Mouse (Mus musculus) mouse trophoblast stem cell (cell line): ENCODE results near the gene Dnase1l2.
"Not testable (repeated sequence)": the region's sequence is repeated elsewhere in the genome, so short reads cannot be mapped to it uniquely, and the experiment has no call there.

Experiments
- in situ Hi-C, 2 experiments: fragments of 300-500 bp; cut with MseI, MboI; formaldehyde crosslinking; loops; 2 replicates in 1 of 2; 3 replicates in 1 of 2; pipeline ENCODE4 v1.15.1; 2025

Dnase1l2 gene

GRCm38 (mm10) chr17:24429201-24429983, 13.5 kb downstream of the Dnase1l2 start:
- in situ Hi-C loops, result no loop called here

GRCm38 (mm10) chr17:24427170-24427557, 15.7 kb downstream of the Dnase1l2 start:
- in situ Hi-C loops, result no loop called here

- in situ Hi-C loops, result no loop called here
Observed at GRCm38 (mm10) chr17:24426471-24427169, 16.3 kb downstream of the Dnase1l2 start, which contains the start of gene Eci1. Eci1 (plus strand) TSS chr17:24426641.

GRCm38 (mm10) chr17:24425905-24426304, 17.0 kb downstream of the Dnase1l2 start:
- in situ Hi-C loops, result no loop called here

GRCm38 (mm10) chr17:24425326-24425725, 17.6 kb downstream of the Dnase1l2 start:
- in situ Hi-C loops, result not testable (repeated sequence)

- in situ Hi-C loops, result no loop called here
Observed at GRCm38 (mm10) chr17:24424489-24424888, 18.4 kb downstream of the Dnase1l2 start.

GRCm38 (mm10) chr17:24423114-24423513, 19.8 kb downstream of the Dnase1l2 start:
- in situ Hi-C loops, result no loop called here

- in situ Hi-C loops, result no loop called here
Observed at GRCm38 (mm10) chr17:24416051-24416652, 26.8 kb downstream of the Dnase1l2 start.

- in situ Hi-C loops, result no loop called here
Observed at GRCm38 (mm10) chr17:24415011-24415410, 27.9 kb downstream of the Dnase1l2 start.

- in situ Hi-C loops, result no loop called here
Observed at GRCm38 (mm10) chr17:24414230-24414976, 28.5 kb downstream of the Dnase1l2 start, which contains the start of gene Rnps1. Rnps1 (plus strand) TSS chr17:24414565.

- in situ Hi-C loops, result no loop called here
Observed at GRCm38 (mm10) chr17:24413557-24414211, 29.2 kb downstream of the Dnase1l2 start.

GRCm38 (mm10) chr17:24407116-24407803, 35.6 kb downstream of the Dnase1l2 start:
- in situ Hi-C loops, result no loop called here

- in situ Hi-C loops, result no loop called here
Observed at GRCm38 (mm10) chr17:24402371-24402770, 40.5 kb downstream of the Dnase1l2 start.

- in situ Hi-C loops, result no loop called here
Observed at GRCm38 (mm10) chr17:24394456-24394855, 48.4 kb downstream of the Dnase1l2 start.

GRCm38 (mm10) chr17:24393527-24393926, 49.4 kb downstream of the Dnase1l2 start:
- in situ Hi-C loops, result no loop called here

GRCm38 (mm10) chr17:24391149-24391548, 51.8 kb downstream of the Dnase1l2 start:
- in situ Hi-C loops, result no loop called here
